Mouse (Mus musculus): ENCODE results near the gene Olfr1220.

Olfr1220 gene

DNA sequence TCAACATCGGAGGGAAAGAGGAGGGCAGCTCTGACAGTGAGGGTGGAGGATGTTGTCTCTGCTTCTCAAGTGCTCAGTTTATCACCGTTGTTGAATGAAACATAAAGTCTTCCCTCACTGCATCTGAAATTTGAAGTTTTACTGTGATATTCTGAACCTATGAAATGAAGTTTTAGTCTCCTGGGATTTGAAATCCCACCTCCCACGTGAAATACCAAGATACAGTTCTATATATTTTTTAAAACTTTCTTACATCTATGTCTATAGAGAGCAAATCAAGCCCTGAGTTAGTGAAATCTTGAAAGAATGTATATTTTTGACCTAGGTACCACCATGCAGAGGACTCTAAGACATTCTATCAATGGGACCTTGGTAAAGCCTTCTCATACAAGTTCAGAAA lies at the start of gene Olfr1220:
Gene Olfr1220 (minus strand): TSS at position 101 of the 400 bp plus-strand sequence.
- no peak for DNase-seq (ENCODE audit: low read depth in 2 of 2, low spot score in 2 of 2)

DNA sequence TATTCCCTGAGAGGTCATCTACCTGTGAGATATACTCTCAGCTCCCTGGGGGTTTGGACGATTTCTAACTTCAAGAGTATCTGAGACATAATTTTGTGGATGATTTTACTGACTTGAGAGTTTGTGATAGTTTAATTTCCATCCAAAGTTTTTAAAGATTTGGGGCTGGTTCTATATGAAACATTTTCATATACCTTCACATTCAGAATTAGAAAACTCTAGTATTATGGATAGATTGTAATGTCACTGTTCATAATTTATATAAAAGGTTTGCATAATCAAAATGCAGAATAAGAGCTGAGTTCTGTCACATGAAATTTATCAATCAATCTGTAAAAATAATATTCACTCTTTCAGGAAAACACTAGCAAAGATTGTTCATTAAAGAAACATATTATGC lies 44.8 kb upstream of the Olfr1220 start, which contains the start of gene Olfr1223:
Gene Olfr1223 (minus strand): TSS at position 101 of the 400 bp plus-strand sequence.
- no peak for DNase-seq (ENCODE audit: low read depth in 2 of 2, low spot score in 2 of 2)

DNA sequence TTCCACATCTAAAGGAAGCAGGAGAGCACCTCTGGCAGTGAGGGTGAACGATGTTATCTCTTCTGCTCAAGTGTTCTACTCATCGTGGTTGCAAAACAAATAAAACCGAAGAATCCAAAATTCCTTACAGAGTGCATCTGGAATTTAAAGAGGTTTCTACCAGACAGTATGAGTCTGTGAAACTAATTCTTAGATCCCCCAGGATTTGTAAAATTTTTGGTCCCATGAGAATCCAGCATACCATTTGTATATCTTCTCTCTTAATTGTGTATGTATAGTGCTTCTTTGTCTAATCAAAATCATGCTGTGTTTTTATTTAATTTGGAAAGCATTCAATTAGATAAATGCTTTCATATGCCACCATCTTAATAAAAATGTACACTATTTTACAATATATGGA lies 26.3 kb upstream of the Olfr1220 start, which contains the start of gene Olfr1222:
Gene Olfr1222 (minus strand): TSS at position 101 of the 400 bp plus-strand sequence.
- no peak for DNase-seq (ENCODE audit: low read depth in 2 of 2, low spot score in 2 of 2)

DNA sequence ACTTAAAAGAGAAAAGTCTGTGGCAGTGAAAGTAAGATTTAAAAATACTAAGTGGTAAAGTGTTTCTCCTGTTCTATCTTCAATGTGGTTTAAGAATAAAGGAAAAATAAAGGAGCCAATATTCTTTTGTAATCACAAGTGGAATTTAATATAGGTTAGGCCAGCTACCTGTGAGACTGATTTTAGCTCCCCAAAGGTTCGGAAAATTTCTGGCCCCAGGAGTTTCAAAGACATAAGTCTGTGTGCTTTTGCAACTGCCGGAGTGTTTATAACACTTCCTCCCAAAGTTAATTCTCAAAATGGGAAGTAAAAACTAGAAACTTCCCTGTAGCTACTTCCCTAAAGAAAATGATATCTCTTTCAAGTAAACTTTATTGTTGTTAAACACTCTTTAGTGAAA lies 10.5 kb upstream of the Olfr1220 start, which contains the start of gene Olfr1221:
Gene Olfr1221 (minus strand): TSS at position 101 of the 400 bp plus-strand sequence.
- no peak for DNase-seq (ENCODE audit: low read depth in 2 of 2, low spot score in 2 of 2)

DNA sequence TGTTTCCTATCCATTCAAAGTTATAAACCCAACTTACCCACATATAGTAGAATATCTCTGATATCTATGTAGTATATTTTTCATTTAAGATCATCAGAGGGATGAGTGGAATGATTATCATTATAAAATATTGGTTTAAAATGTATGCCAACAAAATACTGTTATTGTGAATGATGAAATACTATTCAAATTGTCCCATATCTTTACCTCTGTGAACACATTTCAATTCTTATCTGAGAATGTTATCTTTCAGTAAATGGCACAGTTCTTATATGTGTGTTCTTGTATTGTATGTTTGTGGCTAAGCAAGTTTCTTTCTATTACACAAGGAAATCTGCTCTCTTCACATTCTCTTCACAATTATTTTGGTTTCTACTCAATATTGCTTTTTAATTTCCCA lies 984 bp downstream of the Olfr1220 start:
- DNase-seq (ENCODE audit: low read depth in 2 of 2, low spot score in 2 of 2): no peak

DNA sequence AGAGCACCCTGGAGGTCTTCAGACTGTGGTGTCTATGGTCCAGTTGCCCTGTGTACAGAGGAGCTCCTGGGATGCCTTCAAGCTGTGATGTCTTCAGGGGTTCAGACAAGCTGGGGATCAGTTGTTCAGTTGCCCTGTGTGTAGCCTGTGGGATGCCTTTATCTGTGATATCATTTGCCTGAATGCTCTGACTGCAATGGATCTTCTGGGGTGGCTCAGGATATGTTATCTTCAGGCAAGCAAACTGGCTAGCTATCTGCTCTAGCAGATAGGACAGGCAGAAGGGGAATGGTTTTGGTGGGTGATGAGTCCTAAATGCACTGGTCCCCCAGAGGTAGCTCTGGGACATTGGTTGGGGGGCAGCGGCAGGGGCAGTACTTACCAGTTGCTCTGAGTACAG lies 12.8 kb downstream of the Olfr1220 start:
- DNase-seq (ENCODE audit: low read depth in 2 of 2, low spot score in 2 of 2): no peak

DNA sequence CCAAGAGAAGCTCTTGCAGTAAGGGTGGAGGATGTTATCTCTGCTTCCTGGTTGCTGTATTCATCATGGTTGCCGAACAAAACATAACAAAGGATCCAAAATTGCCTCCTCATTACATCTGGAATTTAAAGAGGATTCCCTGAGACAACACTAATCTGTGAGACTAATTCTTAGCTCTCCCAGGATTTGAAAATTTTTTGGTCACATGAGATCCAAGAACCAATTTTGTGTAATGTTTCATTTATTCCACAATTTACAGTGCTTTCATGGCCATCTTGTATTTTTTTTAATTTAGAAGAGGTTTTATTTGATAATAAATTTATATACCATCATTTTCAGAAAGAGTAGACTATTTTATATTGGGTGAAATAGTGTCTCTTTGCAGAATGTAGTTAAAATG lies 23.2 kb downstream of the Olfr1220 start, which contains the start of gene Olfr1219:
Gene Olfr1219 (minus strand): TSS at position 101 of the 400 bp plus-strand sequence.
- DNase-seq (ENCODE audit: low read depth in 2 of 2, low spot score in 2 of 2): no peak

DNA sequence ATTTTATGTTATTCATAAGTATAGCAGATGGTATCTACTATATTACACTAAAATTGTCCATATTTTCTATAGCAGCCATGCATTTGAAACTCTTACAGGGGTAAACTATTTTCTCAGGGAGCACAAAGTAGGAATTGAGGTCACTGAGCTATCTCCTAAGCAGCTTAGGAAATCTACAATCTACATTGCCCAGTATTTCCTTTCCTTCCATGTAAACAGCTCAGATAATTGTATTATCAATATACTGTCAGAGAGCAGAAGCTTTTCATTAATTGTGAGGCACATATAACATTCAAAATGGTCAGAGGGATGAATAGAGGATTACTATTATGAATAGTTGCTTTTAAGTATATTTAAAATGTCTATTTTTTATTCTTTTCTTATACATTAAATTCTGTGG lies 25.1 kb downstream of the Olfr1220 start:
- DNase-seq (ENCODE audit: low read depth in 2 of 2, low spot score in 2 of 2): no peak

DNA sequence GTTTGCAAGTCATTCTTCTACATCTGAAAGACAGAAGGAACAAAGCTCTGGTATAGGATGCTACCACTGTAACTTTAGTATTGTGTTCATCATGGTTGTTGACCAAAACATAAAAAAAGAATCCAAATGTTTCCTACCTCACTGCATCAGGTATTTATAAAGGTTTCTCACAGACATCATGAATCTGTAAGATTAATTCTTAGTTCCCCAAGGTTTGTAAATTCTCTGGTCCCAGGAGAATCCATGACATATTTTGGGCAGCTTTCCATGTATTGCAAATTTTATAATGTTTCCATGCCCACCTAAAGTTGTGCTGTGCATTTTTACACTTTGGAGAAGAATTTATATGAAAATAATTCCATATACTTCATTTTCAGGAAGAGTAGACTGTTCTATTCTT lies 45.5 kb downstream of the Olfr1220 start, which contains the start of gene Olfr1218:
Gene Olfr1218 (minus strand): TSS at position 101 of the 400 bp plus-strand sequence.
- DNase-seq (ENCODE audit: low read depth in 2 of 2, low spot score in 2 of 2): no peak

All from CD8-positive naive resting alpha-beta T cell, adult 2 months (primary cell).